Comparison of ENCODE assay signal across 12 mouse cellular contexts in the genomic region with DNA sequence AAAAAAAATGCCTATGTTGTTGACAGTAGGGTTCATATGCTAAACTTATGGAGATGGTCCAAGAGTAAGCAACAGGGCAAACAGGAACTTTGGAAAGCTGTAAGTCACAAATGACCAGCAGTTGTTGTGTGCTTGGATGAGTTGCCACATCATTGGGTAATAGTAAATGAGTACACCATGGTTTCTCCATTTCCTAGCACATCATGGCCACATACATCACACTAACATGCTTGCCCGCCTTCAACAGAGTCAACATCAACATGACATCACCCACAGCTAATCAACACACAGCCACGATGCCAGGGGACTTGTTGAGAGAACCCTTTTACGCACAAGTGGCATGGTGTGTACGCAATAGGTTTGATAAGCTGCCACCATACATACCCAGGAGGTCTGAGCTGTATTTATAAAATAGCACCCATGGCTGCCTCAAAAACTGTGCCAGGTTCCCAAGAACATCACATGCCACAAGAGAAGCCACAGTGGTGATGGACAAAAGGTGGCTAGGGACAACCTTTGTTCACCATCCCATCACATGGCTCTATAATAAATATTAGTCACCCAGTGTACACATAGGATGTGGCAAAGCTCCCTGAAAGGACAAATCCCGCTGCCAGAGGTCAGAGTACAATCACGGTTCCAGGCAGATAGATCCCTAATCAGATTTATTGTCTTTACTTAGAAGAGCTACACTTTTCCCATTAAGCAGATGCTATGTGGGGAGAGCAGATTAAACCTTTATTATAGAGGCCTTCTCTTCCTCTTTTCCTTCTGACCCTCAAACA.
"Had no signal": no experiment of that assay in that cellular context is flagged by ENCODE, and none has a peak within 500 bp of the region (broad histone marks: within the 10 kb centered on the region; RNA-seq: fewer than 3 reads in every experiment).

No protein-coding gene starts in this region.

- DNase-seq: kidney, adult 18-20 months; kidney, postnatal 14 days; layer of hippocampus, postnatal 36 days; lung, adult 18-20 months; lung, postnatal 4 days; midbrain, embryonic 14.5 days; retina, postnatal 1 day; right cerebral cortex, postnatal 4 days; thymus, postnatal 14 days had no signal

- H3K36me3 ChIP-seq: limb, embryonic 12.5 days; midbrain, embryonic 10.5 days; neural tube, embryonic 13.5 days had no signal

- H3K9me3 ChIP-seq: midbrain, embryonic 10.5 days; neural tube, embryonic 13.5 days had no signal

- H3K27ac ChIP-seq: limb, embryonic 12.5 days; midbrain, embryonic 10.5 days; neural tube, embryonic 13.5 days had no signal

- H3K4me2 ChIP-seq: limb, embryonic 12.5 days; neural tube, embryonic 13.5 days had no signal

- H3K9ac ChIP-seq: limb, embryonic 12.5 days; neural tube, embryonic 13.5 days had no signal

- H3K27me3 ChIP-seq: limb, embryonic 12.5 days; neural tube, embryonic 13.5 days had no signal

- H3K4me1 ChIP-seq: midbrain, embryonic 10.5 days; neural tube, embryonic 13.5 days had no signal

- H3K4me3 ChIP-seq: limb, embryonic 12.5 days; midbrain, embryonic 10.5 days; neural tube, embryonic 13.5 days had no signal
